Mouse (Mus musculus) heart, embryonic 16.5 days (tissue): ENCODE data around the gene Aprt. TPM values are rescaled to one million over a fixed set of nuclear protein-coding genes. Genes with fewer than 3 reads are reported as not detected.

Source experiments
- ATAC-seq: fragments of 200-750 bp; cut with Nextera tagmentation; replicated peaks from 2 replicates; pipeline ENCODE4 v1.8.0; 2017; ENCODE audit warnings: moderate number of reproducible peaks; ENCODE audit not compliant: insufficient read depth, low FRiP score; ENCODE audit errors: extremely low read depth
- H3K27ac ChIP-seq: fragments of 300-500 bp; sonication (generic); 2 replicates; pipeline ENCODE4 v1.5.1; 2014; ENCODE audit warnings: mild to moderate bottlenecking, low read length, control low read depth, moderate library complexity
- H3K27me3 ChIP-seq: fragments of 300-500 bp; sonication (generic); 2 replicates; pipeline ENCODE4 v1.6.1; 2014; ENCODE audit warnings: low read length, mixed read lengths; ENCODE audit not compliant: control insufficient read depth, insufficient read depth
- H3K36me3 ChIP-seq: fragments of 300-500 bp; sonication (generic); 2 replicates; pipeline ENCODE4 v1.6.1; 2014; ENCODE audit not compliant: control insufficient read depth, insufficient read depth
- H3K4me1 ChIP-seq: fragments of 300-500 bp; sonication (generic); 2 replicates; pipeline ENCODE4 v1.6.1; 2014; ENCODE audit warnings: low read length, mixed read lengths; ENCODE audit not compliant: control insufficient read depth, insufficient read depth
- H3K4me2 ChIP-seq: fragments of 300-500 bp; sonication (generic); 2 replicates; pipeline ENCODE4 v1.6.1; 2014; ENCODE audit warnings: low read depth, mild to moderate bottlenecking, control low read depth, low read length
- H3K4me3 ChIP-seq: fragments of 300-500 bp; sonication (generic); 2 replicates; pipeline ENCODE4 v1.5.1; 2014; ENCODE audit warnings: mild to moderate bottlenecking, control low read depth, low read length
- H3K9ac ChIP-seq: fragments of 300-500 bp; sonication (generic); 2 replicates; pipeline ENCODE4 v1.6.1; 2014; ENCODE audit warnings: low read length, control low read depth
- H3K9me3 ChIP-seq: fragments of 300-500 bp; sonication (generic); replicated peaks from 2 replicates; pipeline ENCODE4 v1.6.1; 2016; ENCODE audit warnings: low read length; ENCODE audit not compliant: control insufficient read depth
- whole genome bisulfite sequencing: fragments of 180-500 bp; shearing (Covaris S2); extraction: QIAGEN DNeasy Blood & Tissue Kit; methylation state at CpG from one replicate; pipeline ENCODE4 v1.1.7; 2014; 5-methylcytosine and 5-hydroxymethylcytosine counted together
- polyA plus RNA-seq: library from polyadenylated mRNA; unstranded; fragments of >200 nt; fragmentation: Nextera tagmentation; extraction: Ambion mirVana; gene quantifications from 2 replicates; pipeline ENCODE4 v1.2.1, GENCODE M21; 2015

Aprt gene
- polyA plus RNA-seq, 1 experiment from 2014 or later: 159 TPM

GRCm38 (mm10) chr8:122561199-122561598, 15.5 kb downstream of the Aprt start:
- no peak overlapping the region for H3K9ac ChIP-seq
- no peaks in the 10 kb centered on the region for H3K27me3 ChIP-seq
- H3K4me3 ChIP-seq: no peak overlapping the region
- ATAC-seq: no peak
- H3K36me3 ChIP-seq: no peaks in the 10 kb centered on the region
- H3K4me1 ChIP-seq: peaks cover 4% of the 10 kb centered on the region
- no peak overlapping the region for H3K27ac ChIP-seq
- H3K4me2 ChIP-seq: no peak overlapping the region
- H3K9me3 ChIP-seq: no peaks in the 10 kb centered on the region
- WGBS: 69% methylated on average over 5 of the region's 5 CpGs

GRCm38 (mm10) chr8:122558671-122559349, 17.9 kb downstream of the Aprt start:
- no peaks in the 10 kb centered on the region for H3K9me3 ChIP-seq
- no peak overlapping the region for H3K4me3 ChIP-seq
- no peak overlapping the region for H3K27ac ChIP-seq
- 0 out of 2 replicates have a peak, but pooled peaks have one; percentile 20 for ATAC-seq
- H3K4me1 ChIP-seq: peaks cover 4% of the 10 kb centered on the region
- H3K9ac ChIP-seq: no peak overlapping the region
- H3K4me2 ChIP-seq: no peak overlapping the region; the same call in 1 of the 2 replicates
- H3K36me3 ChIP-seq: no peaks in the 10 kb centered on the region
- no peaks in the 10 kb centered on the region for H3K27me3 ChIP-seq
- WGBS: 15% methylated on average over 12 of the region's 12 CpGs

- H3K4me3 ChIP-seq: no peak overlapping the region; the same call in 1 of the 2 replicates
- peak overlapping the region; percentile 37 for H3K4me2 ChIP-seq
- 38% methylated on average over 10 of the region's 10 CpGs for WGBS
These were observed 19.3 kb downstream of the Aprt start for GRCm38 (mm10) chr8:122557248-122558038.

GRCm38 (mm10) chr8:122556030-122557009, 20.4 kb downstream of the Aprt start:
- peak; percentile 54 for ATAC-seq

More at GRCm38 (mm10) chr8:122557248-122558038, 19.3 kb downstream of the Aprt start:
- H3K9me3 ChIP-seq: no peaks in the 10 kb centered on the region
- ATAC-seq: no peak; the same call in 1 of the 2 replicates
- H3K4me1 ChIP-seq: peaks cover 4% of the 10 kb centered on the region
- peak overlapping the region; percentile 5; the same call in 1 of the 2 replicates for H3K9ac ChIP-seq
- no peaks in the 10 kb centered on the region for H3K36me3 ChIP-seq
- H3K27me3 ChIP-seq: no peaks in the 10 kb centered on the region
- peak overlapping the region; percentile 79 for H3K27ac ChIP-seq

GRCm38 (mm10) chr8:122554786-122555185, 21.9 kb downstream of the Aprt start:
- no peak for ATAC-seq
- H3K9ac ChIP-seq: no peak overlapping the region

More at GRCm38 (mm10) chr8:122556030-122557009, 20.4 kb downstream of the Aprt start:
- Histone ChIP-seq H3K4me1 (peaks cover 4% of the 10 kb centered on the region), H3K36me3 (no peaks in the 10 kb centered on the region), H3K27ac (peak overlapping the region; percentile 79), H3K9ac (peak overlapping the region; percentile 52; the same call in 1 of the 2 replicates), H3K27me3 (no peaks in the 10 kb centered on the region), H3K4me3 (peak overlapping the region; percentile 20; the same call in 1 of the 2 replicates), H3K9me3 (no peaks in the 10 kb centered on the region), H3K4me2 (peak overlapping the region; percentile 37)
- WGBS: 51% methylated on average over 12 of the region's 12 CpGs

GRCm38 (mm10) chr8:122551265-122552051, 25.3 kb downstream of the Aprt start, which contains the start of gene Piezo1:
Gene Piezo1, minus strand, starts transcription at chr8:122551329.
- peak within 1 kb of the TSS; percentile 87 for H3K27ac ChIP-seq
- no peaks in the 10 kb centered on the region for H3K36me3 ChIP-seq
- H3K27me3 ChIP-seq: no peaks in the 10 kb centered on the region
- no peaks in the 10 kb centered on the region for H3K9me3 ChIP-seq
- peak within 1 kb of the TSS; percentile 95 for H3K9ac ChIP-seq
- peak within 1 kb of the TSS; percentile 81 for H3K4me3 ChIP-seq
- peaks cover 28% of the 10 kb centered on the region for H3K4me1 ChIP-seq
- ATAC-seq: peak; percentile 86
- WGBS: 9% methylated on average over 56 of the region's 56 CpGs
- H3K4me2 ChIP-seq: peak within 1 kb of the TSS; percentile 92

More at GRCm38 (mm10) chr8:122554786-122555185, 21.9 kb downstream of the Aprt start:
- peaks cover 6% of the 10 kb centered on the region for H3K4me1 ChIP-seq
- H3K27ac ChIP-seq: no peak overlapping the region
- H3K27me3 ChIP-seq: no peaks in the 10 kb centered on the region
- no peaks in the 10 kb centered on the region for H3K9me3 ChIP-seq
- H3K4me2 ChIP-seq: no peak overlapping the region
- no peak overlapping the region for H3K4me3 ChIP-seq
- no peaks in the 10 kb centered on the region for H3K36me3 ChIP-seq
- 53% methylated on average over 6 of the region's 6 CpGs for WGBS

- under 1% methylated on average over 40 of the region's 43 CpGs for WGBS
- H3K4me2 ChIP-seq: peak overlapping the region; percentile 92
- peaks cover 33% of the 10 kb centered on the region for H3K4me1 ChIP-seq
- ATAC-seq: peak; percentile 25; the same call in 1 of the 2 replicates
- peak overlapping the region; percentile 95 for H3K9ac ChIP-seq
- peak overlapping the region; percentile 81 for H3K4me3 ChIP-seq
- H3K36me3 ChIP-seq: no peaks in the 10 kb centered on the region
- H3K27me3 ChIP-seq: no peaks in the 10 kb centered on the region
- H3K27ac ChIP-seq: peak overlapping the region; percentile 87
- no peaks in the 10 kb centered on the region for H3K9me3 ChIP-seq
These were observed 25.8 kb downstream of the Aprt start for GRCm38 (mm10) chr8:122550995-122551264.
